Mouse (Mus musculus) heart, embryonic 10.5 days (tissue): Measurements from ENCODE around the gene Rsu1. TPM values are rescaled to one million over a fixed set of nuclear protein-coding genes. Genes with fewer than 3 reads are reported as not detected.

ENCODE experiments used
- DNase-seq: peaks from one replicate; pipeline ENCODE4 v3.0.0-alpha.2; 2017; ENCODE audit warnings: low spot score
- H3K27ac ChIP-seq: fragments of 300-500 bp; sonication (generic); 2 replicates; pipeline ENCODE4 v1.5.1; 2016; ENCODE audit warnings: mild to moderate bottlenecking
- H3K27me3 ChIP-seq: fragments of 300-500 bp; sonication (generic); 2 replicates; pipeline ENCODE4 v1.6.1; 2016; ENCODE audit warnings: mild to moderate bottlenecking; ENCODE audit not compliant: poor library complexity, insufficient read depth, severe bottlenecking
- H3K36me3 ChIP-seq: fragments of 300-500 bp; sonication (generic); 2 replicates; pipeline ENCODE4 v1.6.1; 2016; ENCODE audit warnings: mild to moderate bottlenecking, moderate library complexity
- H3K4me1 ChIP-seq: fragments of 300-500 bp; sonication (generic); 2 replicates; pipeline ENCODE4 v1.6.1; 2016; ENCODE audit warnings: mild to moderate bottlenecking
- H3K4me3 ChIP-seq: fragments of 300-500 bp; sonication (generic); 2 replicates; pipeline ENCODE4 v1.5.1; 2016; ENCODE audit warnings: mild to moderate bottlenecking, moderate library complexity
- H3K9me3 ChIP-seq: fragments of 300-500 bp; sonication (generic); 2 replicates; pipeline ENCODE4 v1.6.1; 2016; ENCODE audit warnings: mild to moderate bottlenecking, moderate library complexity
- whole genome bisulfite sequencing: fragments of 180-500 bp; shearing (Covaris S2); methylation state at CpG from one replicate; pipeline ENCODE4 v1.1.7; 2016; 5-methylcytosine and 5-hydroxymethylcytosine counted together
- polyA plus RNA-seq: library from polyadenylated mRNA; unstranded; fragments of >200 nt; fragmentation: Nextera tagmentation; extraction: Ambion mirVana; gene quantifications from 2 replicates; pipeline ENCODE4 v1.2.1, GENCODE M21; 2016

The Rsu1 gene
- 130 and 133 TPM in 2 replicates for polyA plus RNA-seq

GRCm38 (mm10) chr2:13271165-13271957 is at the start of gene Rsu1:
Gene Rsu1 (minus strand): TSS chr2:13271415.
- Histone ChIP-seq H3K9me3 (no peaks in the 10 kb centered on the region), H3K4me1 (peaks cover 23% of the 10 kb centered on the region; the same call in 1 of the 2 replicates), H3K36me3 (no peaks in the 10 kb centered on the region), H3K27me3 (no peaks in the 10 kb centered on the region), H3K27ac (peak within 1 kb of the TSS; percentile 92), H3K4me3 (peak within 1 kb of the TSS; percentile 71)
- DNase-seq: peak; percentile 99
- WGBS: under 1% methylated on average over 37 of the region's 37 CpGs

GRCm38 (mm10) chr2:13303376-13303775 is 32.2 kb upstream of the Rsu1 start:
- H3K4me1 ChIP-seq: no peaks in the 10 kb centered on the region
- H3K27me3 ChIP-seq: no peaks in the 10 kb centered on the region
- H3K36me3 ChIP-seq: no peaks in the 10 kb centered on the region
- no peaks in the 10 kb centered on the region for H3K9me3 ChIP-seq
- no peak for DNase-seq
- 73% methylated on average over 3 of the region's 3 CpGs for WGBS
- no peak overlapping the region for H3K27ac ChIP-seq
- H3K4me3 ChIP-seq: no peak overlapping the region

- H3K36me3 ChIP-seq: no peaks in the 10 kb centered on the region
- no peak overlapping the region for H3K4me3 ChIP-seq
- H3K27me3 ChIP-seq: no peaks in the 10 kb centered on the region
- H3K27ac ChIP-seq: no peak overlapping the region
- DNase-seq: no peak
- no peaks in the 10 kb centered on the region for H3K9me3 ChIP-seq
- H3K4me1 ChIP-seq: no peaks in the 10 kb centered on the region
- 42% methylated on average over 3 of the region's 3 CpGs for WGBS
Observed at GRCm38 (mm10) chr2:13299031-13299430, 27.8 kb upstream of the Rsu1 start.

DNA sequence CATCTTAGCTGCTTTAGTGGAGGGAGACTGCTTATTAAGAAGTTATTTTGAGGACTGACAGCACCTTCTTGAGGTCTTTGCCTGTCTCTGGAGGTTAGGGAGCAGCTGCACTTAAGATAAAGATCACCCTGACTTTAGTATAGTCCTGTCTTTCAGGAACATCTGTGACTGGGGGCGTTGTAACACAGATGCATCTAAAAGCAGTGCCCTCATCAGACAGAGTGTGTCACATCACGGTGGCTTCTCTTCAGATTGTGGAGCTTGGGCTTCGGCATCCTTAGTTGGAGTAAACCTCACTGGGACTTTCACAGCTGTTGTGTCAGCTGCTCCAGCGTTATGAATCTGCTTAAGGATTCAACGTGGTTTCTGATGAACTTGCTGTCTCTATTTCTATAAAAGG is 26.5 kb upstream of the Rsu1 start:
- H3K36me3 ChIP-seq: no peaks in the 10 kb centered on the region
- H3K27ac ChIP-seq: no peak overlapping the region
- no peaks in the 10 kb centered on the region for H3K9me3 ChIP-seq
- H3K4me1 ChIP-seq: no peaks in the 10 kb centered on the region
- WGBS: 51% methylated on average over 5 of the region's 5 CpGs
- H3K27me3 ChIP-seq: no peaks in the 10 kb centered on the region
- no peak for DNase-seq
- no peak overlapping the region for H3K4me3 ChIP-seq

DNA sequence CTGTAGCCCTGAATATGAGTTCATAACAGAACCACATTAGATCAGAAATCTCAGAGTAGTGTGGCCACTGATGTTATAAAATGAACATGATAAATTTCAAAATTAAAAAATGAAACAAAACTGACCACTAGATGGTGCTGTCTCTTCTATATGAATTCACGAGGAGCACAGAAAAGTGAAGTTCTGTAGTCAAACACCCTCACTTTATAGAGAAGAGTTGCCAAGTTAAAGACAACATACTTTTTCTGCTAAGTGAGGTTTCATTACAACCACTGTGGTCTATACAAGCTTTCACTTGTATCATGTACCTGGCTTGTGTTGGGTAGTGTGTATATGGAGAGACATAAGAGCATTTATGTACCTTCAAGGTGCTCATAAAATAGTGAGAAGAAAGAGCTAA is 19.4 kb upstream of the Rsu1 start:
- no peak for DNase-seq
- Histone ChIP-seq H3K36me3 (no peaks in the 10 kb centered on the region), H3K4me1 (no peaks in the 10 kb centered on the region), H3K9me3 (no peaks in the 10 kb centered on the region), H3K27ac (no peak overlapping the region), H3K4me3 (no peak overlapping the region), H3K27me3 (no peaks in the 10 kb centered on the region)
- 4% methylated on average over 1 of the region's 1 CpGs for WGBS

- Histone ChIP-seq H3K4me3 (no peak overlapping the region), H3K27me3 (no peaks in the 10 kb centered on the region), H3K27ac (no peak overlapping the region), H3K36me3 (no peaks in the 10 kb centered on the region), H3K9me3 (no peaks in the 10 kb centered on the region), H3K4me1 (no peaks in the 10 kb centered on the region)
- 73% methylated on average over 3 of the region's 3 CpGs for WGBS
- DNase-seq: no peak
Observed at GRCm38 (mm10) chr2:13290070-13290469, 18.9 kb upstream of the Rsu1 start.

DNA sequence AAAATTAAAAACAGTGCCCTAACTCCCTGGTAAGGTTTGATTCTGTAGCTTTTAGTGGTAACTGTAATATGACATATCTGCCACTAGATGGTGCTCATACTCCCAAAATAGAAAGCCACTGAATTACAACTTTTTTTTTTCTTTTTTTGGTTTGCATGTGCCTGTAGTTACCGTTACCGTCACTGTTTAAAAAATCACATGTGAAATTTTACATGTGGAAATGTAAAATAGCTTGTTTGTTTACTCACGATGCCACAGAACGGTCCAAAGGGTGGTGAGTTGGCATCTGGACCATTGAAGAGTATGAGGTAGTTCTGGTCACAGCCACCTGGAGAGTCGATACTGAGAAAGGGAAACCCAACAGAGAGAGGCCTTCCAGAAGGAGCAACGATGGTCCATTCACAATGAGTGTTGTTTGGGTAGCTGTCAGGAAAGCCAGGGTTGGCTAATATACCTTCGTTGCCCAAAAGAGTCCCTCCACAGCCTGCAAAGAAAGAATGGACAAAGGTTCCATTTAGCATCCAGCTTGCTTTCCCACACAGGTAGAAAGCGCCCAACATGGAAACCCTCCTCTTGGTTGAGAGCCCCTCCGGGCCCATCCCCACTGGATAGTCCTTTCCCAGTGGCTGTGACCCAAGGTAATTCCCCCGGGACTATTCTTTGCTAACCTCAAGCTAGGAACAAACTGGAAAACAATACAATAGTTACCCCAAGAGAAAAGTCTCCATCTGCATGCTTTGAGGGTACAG is 7.1 kb upstream of the Rsu1 start:
- H3K27ac ChIP-seq: no peak overlapping the region
- H3K27me3 ChIP-seq: no peaks in the 10 kb centered on the region
- DNase-seq: no peak
- no peaks in the 10 kb centered on the region for H3K36me3 ChIP-seq
- H3K4me1 ChIP-seq: no peaks in the 10 kb centered on the region
- no peaks in the 10 kb centered on the region for H3K9me3 ChIP-seq
- H3K4me3 ChIP-seq: no peak overlapping the region
- 52% methylated on average over 10 of the region's 10 CpGs for WGBS

DNA sequence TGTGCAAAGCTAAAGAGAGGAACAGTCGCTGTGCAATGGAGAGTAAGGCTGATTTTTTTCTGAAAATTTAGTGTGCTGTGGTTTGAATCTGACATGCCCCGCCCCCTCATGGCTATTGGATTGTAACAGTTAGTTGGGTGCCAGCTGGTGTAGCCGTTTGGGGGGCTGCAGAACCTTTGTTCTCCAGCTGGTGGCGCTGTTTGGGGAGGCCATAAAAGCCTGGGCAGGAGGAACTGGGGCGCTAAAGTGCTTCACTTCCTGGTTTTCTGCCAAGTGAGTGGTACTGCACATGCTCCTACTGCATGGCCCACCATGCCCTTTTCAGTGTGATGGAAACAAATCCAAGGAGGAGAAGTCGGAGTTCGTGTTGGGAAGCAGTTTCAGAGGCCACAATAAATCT is 4.7 kb upstream of the Rsu1 start:
- peak; percentile 54 for DNase-seq
- H3K36me3 ChIP-seq: no peaks in the 10 kb centered on the region
- H3K27ac ChIP-seq: no peak overlapping the region
- 59% methylated on average over 7 of the region's 7 CpGs for WGBS
- no peak overlapping the region for H3K4me3 ChIP-seq
- H3K9me3 ChIP-seq: no peaks in the 10 kb centered on the region
- H3K4me1 ChIP-seq: peaks cover under 1% of the 10 kb centered on the region; the same call in 1 of the 2 replicates
- no peaks in the 10 kb centered on the region for H3K27me3 ChIP-seq

DNA sequence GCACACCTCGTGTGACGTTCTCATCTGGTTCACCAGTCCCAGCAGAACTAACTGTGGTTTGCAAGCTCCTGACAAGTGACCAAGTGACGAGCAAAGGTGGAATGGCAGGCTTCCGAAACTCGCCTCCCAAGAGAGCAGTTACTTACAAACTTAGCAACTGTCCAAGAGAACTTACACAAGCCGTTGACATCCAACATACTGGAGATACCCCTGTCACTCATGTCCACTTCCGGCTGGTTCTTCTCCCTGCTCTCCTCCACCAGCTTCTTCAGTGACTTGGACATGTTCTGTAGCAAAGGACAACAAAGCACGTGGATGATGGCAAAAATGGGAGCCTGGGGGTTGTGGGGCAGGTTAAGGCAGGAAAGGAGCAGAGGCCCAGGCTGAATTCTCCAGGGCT is 479 bp downstream of the Rsu1 start:
- Histone ChIP-seq H3K9me3 (no peaks in the 10 kb centered on the region), H3K4me1 (peaks cover 23% of the 10 kb centered on the region; the same call in 1 of the 2 replicates), H3K4me3 (peak overlapping the region; percentile 71), H3K36me3 (no peaks in the 10 kb centered on the region), H3K27ac (peak overlapping the region; percentile 92), H3K27me3 (no peaks in the 10 kb centered on the region)
- 28% methylated on average over 8 of the region's 8 CpGs for WGBS
- DNase-seq: no peak

DNA sequence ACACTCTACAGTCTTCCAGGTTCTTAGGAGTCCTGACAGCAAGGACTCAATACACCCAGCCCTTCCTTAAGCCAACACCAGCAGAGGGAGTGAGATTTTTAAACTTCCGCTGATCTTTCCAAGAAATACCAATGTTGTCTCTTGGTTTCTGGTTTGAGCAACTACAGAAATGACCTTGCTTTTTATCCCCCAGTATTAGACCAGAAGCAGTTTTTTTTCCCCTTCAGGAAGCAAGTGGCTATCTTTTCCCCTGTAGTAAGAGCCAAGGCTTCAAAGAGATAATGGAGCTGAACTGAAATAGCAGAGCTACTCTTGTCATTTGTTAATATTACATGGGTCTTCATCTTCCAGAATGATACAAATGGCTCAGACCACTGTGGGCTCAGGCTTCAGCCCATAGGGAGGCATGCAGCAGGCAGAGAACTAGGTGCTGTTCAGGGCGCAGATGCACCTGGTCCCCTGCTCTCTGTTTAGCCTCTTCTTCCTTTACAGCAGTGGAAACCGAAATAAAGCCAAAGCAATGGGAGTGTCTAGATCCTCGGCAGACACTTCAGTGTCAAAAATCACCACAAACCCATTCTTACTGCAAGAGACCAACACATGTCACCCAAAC is 2.4 kb downstream of the Rsu1 start:
- no peak overlapping the region for H3K4me3 ChIP-seq
- H3K9me3 ChIP-seq: no peaks in the 10 kb centered on the region
- no peak for DNase-seq
- H3K36me3 ChIP-seq: 0 out of 2 replicates have a peak, but pooled peaks cover 2% of the 10 kb centered on the region
- H3K27ac ChIP-seq: no peak overlapping the region
- peaks cover 23% of the 10 kb centered on the region; the same call in 1 of the 2 replicates for H3K4me1 ChIP-seq
- WGBS: 86% methylated on average over 4 of the region's 4 CpGs
- H3K27me3 ChIP-seq: no peaks in the 10 kb centered on the region

- no peaks in the 10 kb centered on the region for H3K27me3 ChIP-seq
- WGBS: 47% methylated on average over 4 of the region's 4 CpGs
- no peak for DNase-seq
- H3K9me3 ChIP-seq: no peaks in the 10 kb centered on the region
- H3K27ac ChIP-seq: no peak overlapping the region
- no peak overlapping the region for H3K4me3 ChIP-seq
- 0 out of 2 replicates have a peak, but pooled peaks cover 2% of the 10 kb centered on the region for H3K36me3 ChIP-seq
- peaks cover 12% of the 10 kb centered on the region; the same call in 1 of the 2 replicates for H3K4me1 ChIP-seq
Observed at GRCm38 (mm10) chr2:13264875-13265274, 6.3 kb downstream of the Rsu1 start.

- WGBS: 84% methylated on average over 4 of the region's 4 CpGs
- Histone ChIP-seq H3K4me3 (no peak overlapping the region), H3K27me3 (no peaks in the 10 kb centered on the region), H3K36me3 (peaks cover 9% of the 10 kb centered on the region; the same call in 1 of the 2 replicates), H3K27ac (no peak overlapping the region), H3K9me3 (no peaks in the 10 kb centered on the region), H3K4me1 (no peaks in the 10 kb centered on the region; the same call in 1 of the 2 replicates)
- no peak for DNase-seq
Observed at GRCm38 (mm10) chr2:13263150-13263549, 8.1 kb downstream of the Rsu1 start.

- Histone ChIP-seq H3K4me1 (no peaks in the 10 kb centered on the region), H3K27ac (no peak overlapping the region), H3K36me3 (peaks cover 35% of the 10 kb centered on the region), H3K27me3 (no peaks in the 10 kb centered on the region), H3K9me3 (no peaks in the 10 kb centered on the region), H3K4me3 (no peak overlapping the region)
- 79% methylated on average over 2 of the region's 2 CpGs for WGBS
- no peak for DNase-seq
Observed at GRCm38 (mm10) chr2:13258606-13259005, 12.6 kb downstream of the Rsu1 start.
